Mouse (Mus musculus) G1E (cell line): ENCODE measurements around the gene Rnaseh2c. TPM values are rescaled to one million over a fixed set of nuclear protein-coding genes. Genes with fewer than 3 reads are reported as not detected.

Experiments used
- ATAC-seq: 2 replicates; pipeline ENCODE4 v1.8.0; 2016; ENCODE audit warnings: mild to moderate bottlenecking; ENCODE audit not compliant: insufficient number of reproducible peaks, poor library complexity, low FRiP score, severe bottlenecking; ENCODE audit errors: extremely low read depth
- DNase-seq: peaks from one replicate; pipeline ENCODE4 v3.0.0; 2012; ENCODE audit warnings: low spot score
- H3K27me3 ChIP-seq: 2 replicates; pipeline ENCODE4 v1.6.1; 2012; ENCODE audit warnings: mild to moderate bottlenecking, low read length, inconsistent platforms; ENCODE audit not compliant: insufficient read depth
- H3K36me3 ChIP-seq: replicated peaks from 2 replicates; pipeline ENCODE3; 2012; ENCODE audit warnings: mild to moderate bottlenecking, inconsistent platforms
- H3K4me1 ChIP-seq: 2 replicates; pipeline ENCODE4 v1.6.1; 2012; ENCODE audit warnings: low read depth, low read length, inconsistent platforms, mixed read lengths; ENCODE audit not compliant: insufficient read depth
- H3K4me3 ChIP-seq: 2 replicates; pipeline ENCODE4 v1.5.1; 2012; ENCODE audit warnings: low read depth, mild to moderate bottlenecking, inconsistent platforms, low read length, moderate library complexity, mixed read lengths
- H3K9me3 ChIP-seq: replicated peaks from 2 replicates; pipeline ENCODE4 v1.6.1; 2012; ENCODE audit warnings: inconsistent platforms
- CTCF ChIP-seq: IDR thresholded peaks from 2 replicates; pipeline ENCODE4 v1.5.1; 2012; ENCODE audit warnings: low read depth, low read length, inconsistent platforms, mixed read lengths
- GATA1 ChIP-seq: IDR thresholded peaks from 2 replicates; pipeline ENCODE4 v1.6.1; 2012; ENCODE audit warnings: borderline replicate concordance, low read length, inconsistent platforms, mixed read lengths
- GATA2 ChIP-seq: IDR thresholded peaks from 2 replicates; pipeline ENCODE4 v1.6.1; 2012; ENCODE audit warnings: low read depth, low read length, inconsistent platforms, borderline replicate concordance
- POLR2AphosphoS5 ChIP-seq: IDR thresholded peaks from 2 replicates; pipeline ENCODE4 v1.6.1; 2012; ENCODE audit warnings: low read depth, low read length, inconsistent platforms; ENCODE audit not compliant: insufficient replicate concordance
- TAL1 ChIP-seq: conservative IDR thresholded peaks from 2 replicates; pipeline ENCODE4 v1.6.1; 2012; ENCODE audit warnings: low read depth, low read length, inconsistent platforms, mixed read lengths
- polyA plus RNA-seq: library from polyadenylated mRNA; stranded (reverse); fragments of >175 nt; gene quantifications from 2 replicates; pipeline ENCODE4 v1.2.3, GENCODE M21; 2012
- total RNA-seq, 2 experiments: library from RNA; stranded (forward) in 1 of 2; stranded (reverse) in 1 of 2; fragments of 200-1000 nt in 1 of 2; fragments of >200 nt in 1 of 2; fragmentation: Nextera tagmentation in 1 of 2; gene quantifications; 2 replicates each; pipeline ENCODE4 v1.2.3; 2014 to 2017

The Rnaseh2c gene
- total RNA-seq (2014; fragmentation: Nextera tagmentation) (19.7 and 30.8 TPM in 2 replicates), total RNA-seq (2017) (75.5 and 103 TPM in 2 replicates), polyA plus RNA-seq (277 and 315 TPM in 2 replicates)

DNA sequence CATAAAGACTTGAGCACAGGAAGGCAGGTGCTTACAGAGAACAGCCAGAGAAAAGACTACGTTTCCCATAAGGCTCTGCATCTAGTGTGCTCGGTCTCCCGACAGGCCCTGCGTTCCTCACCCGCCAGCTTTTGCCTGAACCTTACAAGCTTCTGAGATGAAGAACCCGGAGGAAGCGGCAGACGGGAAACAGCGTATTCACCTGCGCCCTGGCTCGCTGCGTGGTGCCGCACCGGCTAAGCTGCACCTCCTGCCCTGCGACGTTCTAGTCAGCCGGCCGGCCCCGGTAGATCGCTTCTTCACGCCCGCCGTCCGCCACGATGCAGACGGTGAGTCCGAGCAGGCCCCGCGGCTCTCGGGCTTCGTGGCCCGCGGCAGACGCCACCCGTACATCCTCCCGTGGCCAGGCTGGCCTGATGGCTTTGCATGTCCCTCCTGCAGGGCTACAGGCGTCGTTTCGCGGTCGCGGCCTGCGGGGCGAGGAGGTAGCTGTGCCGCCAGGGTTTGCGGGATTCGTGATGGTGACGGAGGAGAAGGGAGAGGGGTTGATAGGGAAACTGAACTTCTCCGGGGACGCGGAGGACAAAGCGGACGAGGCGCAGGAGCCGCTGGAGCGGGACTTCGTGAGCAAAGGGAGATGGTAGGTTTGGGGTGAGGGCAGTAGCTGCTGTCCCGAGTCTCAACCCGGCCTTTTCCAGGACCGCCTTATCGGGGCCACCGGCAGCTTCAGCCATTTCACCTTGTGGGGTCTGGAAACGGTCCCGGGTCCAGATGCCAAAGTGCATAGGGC lies at the start of gene Rnaseh2c:
Rnaseh2c (plus strand) TSS at position 122 of the 790 bp plus-strand sequence.
- H3K4me1 ChIP-seq, result peaks cover 54% of the 10 kb centered on the region
- peaks cover 7% of the 10 kb centered on the region for H3K27me3 ChIP-seq
- H3K9me3 ChIP-seq, result peaks cover 3% of the 10 kb centered on the region; the same call in 1 of the 2 replicates
- DNase-seq, result peak; percentile 82
- H3K36me3 ChIP-seq, result peaks cover 50% of the 10 kb centered on the region
- peak within 1 kb of the TSS; percentile 93 for H3K4me3 ChIP-seq
- TF ChIP-seq CTCF (no peak), POLR2AphosphoS5 (no peak), GATA1 (no peak), GATA2 (no peak), TAL1 (no peak)
- peak; percentile 64 for ATAC-seq

DNA sequence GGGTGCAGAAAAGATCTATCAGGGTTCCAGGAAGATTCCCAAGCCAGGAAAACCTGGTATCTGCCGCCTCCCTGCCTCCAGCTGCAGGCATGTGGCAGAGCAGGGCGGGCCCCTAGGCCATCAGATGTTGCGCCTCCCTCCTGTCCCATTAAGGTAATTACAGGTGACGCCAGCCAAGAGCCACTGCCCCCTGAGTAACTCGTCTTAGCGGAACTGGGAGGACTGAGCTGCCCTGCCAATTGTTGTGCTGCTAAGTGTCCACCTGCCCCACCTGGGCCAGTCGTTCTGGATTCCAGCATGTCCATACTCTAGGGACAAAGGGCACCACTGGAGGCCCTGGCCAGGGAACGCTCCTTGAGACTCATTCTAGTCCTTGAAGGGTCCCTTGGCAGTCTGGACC lies 47.9 kb upstream of the Rnaseh2c start:
- TF ChIP-seq TAL1 (no peak), GATA1 (no peak), CTCF (no peak), GATA2 (no peak), POLR2AphosphoS5 (no peak)
- Histone ChIP-seq H3K4me3 (no peak overlapping the region), H3K36me3 (no peaks in the 10 kb centered on the region), H3K9me3 (no peaks in the 10 kb centered on the region), H3K27me3 (peaks cover 76% of the 10 kb centered on the region), H3K4me1 (no peaks in the 10 kb centered on the region)
- ATAC-seq (no peak), DNase-seq (no peak)

DNA sequence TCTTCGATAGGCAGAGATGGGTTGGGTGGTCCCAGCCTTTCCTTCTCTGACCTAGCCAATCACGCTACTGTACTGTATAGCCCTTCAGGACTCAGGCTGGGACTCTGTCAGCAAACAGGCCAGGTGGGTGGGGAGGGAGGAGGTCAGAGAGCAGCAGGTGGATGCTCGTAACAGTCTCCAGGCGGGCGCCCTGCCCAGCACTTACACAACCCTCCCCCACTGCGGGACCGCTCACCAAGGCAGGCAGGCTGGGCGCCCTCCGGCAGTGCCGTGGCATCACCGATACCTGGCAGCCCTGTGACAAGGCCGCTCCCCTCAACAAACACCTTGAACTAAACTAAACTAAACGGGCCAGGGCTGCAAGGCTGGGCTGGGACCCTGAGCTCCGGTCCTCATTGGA lies 47.5 kb upstream of the Rnaseh2c start:
- Histone ChIP-seq H3K9me3 (no peaks in the 10 kb centered on the region), H3K4me3 (no peak overlapping the region), H3K4me1 (no peaks in the 10 kb centered on the region), H3K27me3 (peaks cover 79% of the 10 kb centered on the region), H3K36me3 (no peaks in the 10 kb centered on the region)
- DNase-seq (no peak), ATAC-seq (no peak)
- TF ChIP-seq TAL1, result no peak
- TF ChIP-seq GATA1, result no peak
- no peak for TF ChIP-seq POLR2AphosphoS5
- TF ChIP-seq CTCF, result no peak
- TF ChIP-seq GATA2, result no peak

DNA sequence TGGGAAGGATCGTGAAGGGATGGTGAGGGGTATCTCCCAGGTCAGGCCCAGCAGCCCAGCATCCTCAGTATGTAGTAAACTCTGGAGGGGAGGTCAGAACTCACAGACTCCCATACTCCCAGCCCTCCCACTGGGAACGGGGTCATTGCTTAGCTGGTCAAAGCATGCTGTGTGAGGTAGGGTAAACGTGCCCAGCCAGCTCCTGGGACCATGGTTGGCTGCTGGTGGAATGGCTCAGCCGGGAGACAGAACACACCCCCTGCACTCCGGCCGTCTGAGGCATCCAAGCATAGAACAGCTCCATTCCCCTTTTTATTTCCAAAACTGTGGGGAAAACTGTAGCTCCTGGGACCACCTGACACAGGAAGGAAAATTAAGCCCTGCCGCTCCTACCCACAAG lies 43.5 kb upstream of the Rnaseh2c start:
- ATAC-seq, result no peak
- H3K9me3 ChIP-seq, result peaks cover 15% of the 10 kb centered on the region

DNA sequence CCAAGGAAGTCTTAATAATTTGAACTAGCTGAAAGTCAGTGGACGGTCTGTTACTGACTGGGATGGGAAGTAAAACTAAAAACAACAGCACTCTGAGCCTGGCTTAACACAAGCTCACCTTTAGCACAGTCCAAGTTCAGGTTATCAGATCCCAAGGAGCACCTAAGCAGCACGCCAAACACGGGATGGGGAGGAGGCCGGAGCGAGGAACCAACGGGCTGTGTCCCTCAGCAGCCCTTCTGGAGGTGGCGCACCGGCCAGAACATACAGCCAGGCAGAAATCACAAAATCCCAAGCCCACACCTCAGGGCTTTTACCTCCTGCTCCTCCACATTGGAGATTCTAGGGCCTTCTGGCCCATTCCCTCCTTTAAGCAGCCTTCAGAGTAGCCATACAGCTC lies 42.9 kb upstream of the Rnaseh2c start:
- TF ChIP-seq GATA1, result no peak
- TF ChIP-seq TAL1, result no peak
- no peak for TF ChIP-seq GATA2
- no peak for TF ChIP-seq POLR2AphosphoS5
- TF ChIP-seq CTCF, result no peak
- Histone ChIP-seq H3K27me3 (peaks cover 70% of the 10 kb centered on the region), H3K4me1 (no peaks in the 10 kb centered on the region), H3K9me3 (peaks cover 15% of the 10 kb centered on the region), H3K4me3 (no peak overlapping the region), H3K36me3 (no peaks in the 10 kb centered on the region)
- DNase-seq, result no peak
- no peak for ATAC-seq

More for the DNA sequence above, 43.5 kb upstream of the Rnaseh2c start:
- TF ChIP-seq GATA2 (no peak), GATA1 (no peak), CTCF (no peak), POLR2AphosphoS5 (no peak), TAL1 (no peak)
- Histone ChIP-seq H3K4me3 (no peak overlapping the region), H3K4me1 (no peaks in the 10 kb centered on the region), H3K27me3 (peaks cover 76% of the 10 kb centered on the region), H3K36me3 (no peaks in the 10 kb centered on the region)
- no peak for DNase-seq

DNA sequence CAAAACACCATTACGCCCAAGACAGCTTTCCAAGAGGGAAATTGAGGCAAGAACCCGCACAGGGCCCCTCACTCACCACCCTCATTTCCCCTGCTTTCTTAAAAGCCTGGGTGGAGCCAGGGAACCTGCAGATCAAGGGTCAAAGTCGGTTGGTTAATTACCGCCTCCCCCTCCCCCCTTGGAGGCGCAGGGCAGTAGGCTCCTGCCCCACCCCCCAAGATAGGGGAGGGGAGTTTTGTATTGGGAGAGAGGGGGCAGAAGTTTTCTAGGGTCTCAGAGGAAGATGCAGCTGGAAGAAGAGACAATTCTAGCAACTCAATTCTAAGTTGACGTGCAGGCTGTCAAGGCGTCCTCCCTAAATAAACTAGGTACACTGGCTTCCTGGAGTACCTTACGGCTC lies 42.4 kb upstream of the Rnaseh2c start:
- H3K36me3 ChIP-seq, result no peaks in the 10 kb centered on the region
- H3K27me3 ChIP-seq, result peaks cover 69% of the 10 kb centered on the region
- TF ChIP-seq CTCF (no peak), POLR2AphosphoS5 (no peak), GATA2 (no peak), GATA1 (no peak), TAL1 (no peak)
- DNase-seq, result no peak
- H3K9me3 ChIP-seq, result peaks cover 15% of the 10 kb centered on the region
- no peaks in the 10 kb centered on the region for H3K4me1 ChIP-seq
- no peak overlapping the region for H3K4me3 ChIP-seq
- ATAC-seq, result no peak
